7 mouse cellular contexts compared by ENCODE assay signal in the genomic region with DNA sequence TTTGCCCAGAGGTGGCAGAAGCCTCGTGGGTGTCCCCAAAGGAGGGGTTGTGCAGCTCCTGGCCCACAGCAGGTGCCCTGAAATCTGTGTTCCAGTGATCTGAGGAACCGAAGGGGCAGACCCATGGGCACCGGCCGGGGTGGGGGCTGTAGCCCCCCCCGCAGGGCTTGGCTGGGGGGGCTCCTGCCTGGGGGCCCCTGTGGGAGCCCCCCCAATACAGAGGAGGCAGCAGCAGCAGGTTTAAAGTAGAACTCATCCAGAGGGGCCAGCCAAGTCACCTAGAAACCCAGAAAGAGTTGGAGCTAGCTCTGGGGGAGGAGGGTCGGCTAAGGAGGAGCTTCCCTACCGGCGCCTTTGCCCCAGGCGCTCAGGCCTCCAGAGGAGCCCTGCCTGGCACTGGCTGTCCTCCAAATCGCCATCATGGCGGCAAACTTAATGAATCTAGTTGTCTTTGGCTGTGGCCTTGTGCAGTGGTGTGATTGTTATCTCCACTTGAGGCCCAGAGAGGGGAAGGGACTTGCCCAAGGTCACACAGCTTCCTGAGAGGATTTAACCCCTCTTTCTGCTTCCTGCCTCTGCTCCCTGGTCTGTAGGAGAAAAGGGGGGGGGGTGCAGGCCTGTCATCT. TPM values are rescaled to one million over a fixed set of nuclear protein-coding genes. Genes with fewer than 3 reads are reported as not detected.
DNase-seq lines count a peak whose midpoint lies in the region; ATAC-seq and TF ChIP-seq lines count a peak whose summit lies in the region.

No protein-coding gene starts in this region.

- 17% methylated on average over 11 of the region's 11 CpGs for WGBS in liver, embryonic 11.5 days
- WGBS in embryonic facial prominence, embryonic 10.5 days = 17% methylated on average over 11 of the region's 11 CpGs
- 21% methylated on average over 11 of the region's 11 CpGs for WGBS in hindbrain, embryonic 13.5 days
- 14% methylated on average over 11 of the region's 11 CpGs for WGBS in midbrain, postnatal 0 days

- peak overlapping the region; percentile 45 for H3K27ac ChIP-seq in liver, embryonic 11.5 days (ENCODE audit: low read depth, low read length)
- peak overlapping the region; percentile 84 for H3K27ac ChIP-seq in embryonic facial prominence, embryonic 10.5 days (replicated peaks)
- peak overlapping the region; percentile 30 for H3K27ac ChIP-seq in hindbrain, embryonic 13.5 days
- H3K27ac ChIP-seq in midbrain, postnatal 0 days (ENCODE audit: low read depth, low read length) = no peak overlapping the region

- no peak for DNase-seq in liver, embryonic 11.5 days (ENCODE audit: low spot score)
- no peak for DNase-seq in liver
- no peak for DNase-seq in embryonic facial prominence, embryonic 10.5 days (ENCODE audit: low spot score)
- no peak for DNase-seq in midbrain, postnatal 0 days (ENCODE audit: low spot score)
- no peak for DNase-seq in urinary bladder, postnatal 25 days (ENCODE audit: low spot score)

- H3K4me1 ChIP-seq in liver, embryonic 11.5 days (replicated peaks; ENCODE audit: control insufficient read depth, insufficient read depth, low read length) = peaks cover 49% of the 10 kb centered on the region
- H3K4me1 ChIP-seq in embryonic facial prominence, embryonic 10.5 days = peaks cover 61% of the 10 kb centered on the region
- H3K4me1 ChIP-seq in hindbrain, embryonic 13.5 days (replicated peaks) = peaks cover 33% of the 10 kb centered on the region
- peaks cover under 1% of the 10 kb centered on the region; the same call in 1 of the 2 replicates for H3K4me1 ChIP-seq in midbrain, postnatal 0 days (ENCODE audit: insufficient read depth, low read length)

- peaks cover 3% of the 10 kb centered on the region; the same call in 1 of the 2 replicates for H3K36me3 ChIP-seq in liver, embryonic 11.5 days (ENCODE audit: control insufficient read depth, insufficient read depth, low read length)
- peaks cover 12% of the 10 kb centered on the region for H3K36me3 ChIP-seq in embryonic facial prominence, embryonic 10.5 days (replicated peaks)
- no peaks in the 10 kb centered on the region for H3K36me3 ChIP-seq in hindbrain, embryonic 13.5 days
- H3K36me3 ChIP-seq in midbrain, postnatal 0 days (ENCODE audit: insufficient read depth, low read length) = no peaks in the 10 kb centered on the region

- H3K9ac ChIP-seq in liver, embryonic 11.5 days (ENCODE audit: low read depth, low read length) = peak overlapping the region; percentile 76; the same call in 1 of the 2 replicates
- 0 out of 2 replicates have a peak overlapping the region, but pooled peaks have one; percentile 36 for H3K9ac ChIP-seq in hindbrain, embryonic 13.5 days
- peak overlapping the region; percentile 29; the same call in 1 of the 2 replicates for H3K9ac ChIP-seq in midbrain, postnatal 0 days (replicated peaks; ENCODE audit: low read length, poor library complexity, severe bottlenecking)

- H3K27me3 ChIP-seq in liver, embryonic 11.5 days (replicated peaks; ENCODE audit: control insufficient read depth, insufficient read depth, low read length) = no peaks in the 10 kb centered on the region
- peaks cover 12% of the 10 kb centered on the region for H3K27me3 ChIP-seq in embryonic facial prominence, embryonic 10.5 days (replicated peaks; ENCODE audit: low read depth, poor library complexity, severe bottlenecking)
- H3K27me3 ChIP-seq in hindbrain, embryonic 13.5 days = peaks cover 39% of the 10 kb centered on the region
- H3K27me3 ChIP-seq in midbrain, postnatal 0 days (ENCODE audit: insufficient read depth, low read length) = peaks cover 11% of the 10 kb centered on the region

- H3K4me2 ChIP-seq in liver, embryonic 11.5 days = peak overlapping the region; percentile 92
- H3K4me2 ChIP-seq in hindbrain, embryonic 13.5 days = peak overlapping the region; percentile 48
- H3K4me2 ChIP-seq in midbrain, postnatal 0 days (ENCODE audit: low read depth, low read length, poor library complexity, severe bottlenecking) = no peak overlapping the region; the same call in 1 of the 2 replicates

- H3K4me3 ChIP-seq in liver, embryonic 11.5 days (ENCODE audit: low read depth, low read length) = peak overlapping the region; percentile 75
- peak overlapping the region; percentile 69 for H3K4me3 ChIP-seq in embryonic facial prominence, embryonic 10.5 days
- peak overlapping the region; percentile 41; the same call in 1 of the 2 replicates for H3K4me3 ChIP-seq in hindbrain, embryonic 13.5 days
- peak overlapping the region; percentile 31; the same call in 1 of the 2 replicates for H3K4me3 ChIP-seq in midbrain, postnatal 0 days (ENCODE audit: low read depth, low read length)

- no peak for ATAC-seq in liver, embryonic 11.5 days (replicated peaks; ENCODE audit: low FRiP score)
- no peak for ATAC-seq in hindbrain, embryonic 13.5 days (ENCODE audit: low FRiP score)
- ATAC-seq in midbrain, postnatal 0 days (ENCODE audit: low FRiP score) = no peak
- ATAC-seq in frontal cortex, adult (ENCODE audit: low TSS enrichment) = no peak

- no peak for TF ChIP-seq CTCF in midbrain, postnatal 0 days (IDR thresholded peaks at IDR 0.05)

- H3K9me3 ChIP-seq in liver, embryonic 11.5 days (ENCODE audit: control insufficient read depth, low read length) = no peaks in the 10 kb centered on the region
- no peaks in the 10 kb centered on the region for H3K9me3 ChIP-seq in embryonic facial prominence, embryonic 10.5 days
- H3K9me3 ChIP-seq in hindbrain, embryonic 13.5 days = no peaks in the 10 kb centered on the region
- no peaks in the 10 kb centered on the region for H3K9me3 ChIP-seq in midbrain, postnatal 0 days (ENCODE audit: low read length)

RNA-seq across cellular contexts. Expression of a gene that starts 4.2 kb away (rescaled TPM):
- polyA plus RNA-seq in liver, embryonic 11.5 days (2014; fragmentation: Nextera tagmentation; extraction: Ambion mirVana) = 189 and 221 TPM in 2 replicates
- 217 and 235 TPM in 2 replicates for polyA plus RNA-seq in embryonic facial prominence, embryonic 10.5 days (2016; fragmentation: Nextera tagmentation; extraction: Ambion mirVana)
- 114 and 143 TPM in 2 replicates for polyA plus RNA-seq in hindbrain, embryonic 13.5 days (2015; fragmentation: Nextera tagmentation; extraction: Ambion mirVana)
- 137 and 150 TPM in 2 replicates for total RNA-seq in midbrain, postnatal 0 days (2014; rRNA removed)
- 143 and 144 TPM in 2 replicates for polyA plus RNA-seq in midbrain, postnatal 0 days (2015; fragmentation: Nextera tagmentation; extraction: Ambion mirVana)

RNA-seq across cellular contexts. Expression of a gene that starts 5.7 kb away (rescaled TPM):
- polyA plus RNA-seq in liver, embryonic 11.5 days (2014; fragmentation: Nextera tagmentation; extraction: Ambion mirVana) = 20.6 and 23.4 TPM in 2 replicates
- polyA plus RNA-seq in embryonic facial prominence, embryonic 10.5 days (2016; fragmentation: Nextera tagmentation; extraction: Ambion mirVana) = 32.8 and 37.0 TPM in 2 replicates
- polyA plus RNA-seq in hindbrain, embryonic 13.5 days (2015; fragmentation: Nextera tagmentation; extraction: Ambion mirVana) = 11.5 and 11.7 TPM in 2 replicates
- total RNA-seq in midbrain, postnatal 0 days (2014; rRNA removed) = 14.7 and 16.6 TPM in 2 replicates
- 9.5 and 9.8 TPM in 2 replicates for polyA plus RNA-seq in midbrain, postnatal 0 days (2015; fragmentation: Nextera tagmentation; extraction: Ambion mirVana)

RNA-seq across cellular contexts. Expression of a gene that starts 9.7 kb away (rescaled TPM):
- 111 and 124 TPM in 2 replicates for polyA plus RNA-seq in liver, embryonic 11.5 days (2014; fragmentation: Nextera tagmentation; extraction: Ambion mirVana)
- 100.0 and 101 TPM in 2 replicates for polyA plus RNA-seq in embryonic facial prominence, embryonic 10.5 days (2016; fragmentation: Nextera tagmentation; extraction: Ambion mirVana)
- 108 and 109 TPM in 2 replicates for polyA plus RNA-seq in hindbrain, embryonic 13.5 days (2015; fragmentation: Nextera tagmentation; extraction: Ambion mirVana)
- 24.9 and 29.3 TPM in 2 replicates for total RNA-seq in midbrain, postnatal 0 days (2014; rRNA removed)
- 149 and 155 TPM in 2 replicates for polyA plus RNA-seq in midbrain, postnatal 0 days (2015; fragmentation: Nextera tagmentation; extraction: Ambion mirVana)

RNA-seq across cellular contexts. Expression of a gene that starts 16.9 kb away (rescaled TPM):
- polyA plus RNA-seq in liver, embryonic 11.5 days (2014; fragmentation: Nextera tagmentation; extraction: Ambion mirVana) = 24.3 and 28.8 TPM in 2 replicates
- polyA plus RNA-seq in embryonic facial prominence, embryonic 10.5 days (2016; fragmentation: Nextera tagmentation; extraction: Ambion mirVana) = 36.0 and 36.9 TPM in 2 replicates
- polyA plus RNA-seq in hindbrain, embryonic 13.5 days (2015; fragmentation: Nextera tagmentation; extraction: Ambion mirVana) = 33.5 and 34.9 TPM in 2 replicates
- total RNA-seq in midbrain, postnatal 0 days (2014; rRNA removed) = 33.1 and 44.4 TPM in 2 replicates
- 77.7 and 83.2 TPM in 2 replicates for polyA plus RNA-seq in midbrain, postnatal 0 days (2015; fragmentation: Nextera tagmentation; extraction: Ambion mirVana)

RNA-seq across cellular contexts. Expression of a gene that starts 21.8 kb away (rescaled TPM):
- 14.0 and 14.7 TPM in 2 replicates for polyA plus RNA-seq in liver, embryonic 11.5 days (2014; fragmentation: Nextera tagmentation; extraction: Ambion mirVana)
- 18.1 and 18.2 TPM in 2 replicates for polyA plus RNA-seq in embryonic facial prominence, embryonic 10.5 days (2016; fragmentation: Nextera tagmentation; extraction: Ambion mirVana)
- 24.2 and 25.9 TPM in 2 replicates for polyA plus RNA-seq in hindbrain, embryonic 13.5 days (2015; fragmentation: Nextera tagmentation; extraction: Ambion mirVana)
- 14.9 and 31.2 TPM in 2 replicates for total RNA-seq in midbrain, postnatal 0 days (2014; rRNA removed)
- polyA plus RNA-seq in midbrain, postnatal 0 days (2015; fragmentation: Nextera tagmentation; extraction: Ambion mirVana) = 21.6 and 25.7 TPM in 2 replicates
